Mouse (Mus musculus): Measurements from ENCODE around the gene Leng8.

Leng8 gene

DNA sequence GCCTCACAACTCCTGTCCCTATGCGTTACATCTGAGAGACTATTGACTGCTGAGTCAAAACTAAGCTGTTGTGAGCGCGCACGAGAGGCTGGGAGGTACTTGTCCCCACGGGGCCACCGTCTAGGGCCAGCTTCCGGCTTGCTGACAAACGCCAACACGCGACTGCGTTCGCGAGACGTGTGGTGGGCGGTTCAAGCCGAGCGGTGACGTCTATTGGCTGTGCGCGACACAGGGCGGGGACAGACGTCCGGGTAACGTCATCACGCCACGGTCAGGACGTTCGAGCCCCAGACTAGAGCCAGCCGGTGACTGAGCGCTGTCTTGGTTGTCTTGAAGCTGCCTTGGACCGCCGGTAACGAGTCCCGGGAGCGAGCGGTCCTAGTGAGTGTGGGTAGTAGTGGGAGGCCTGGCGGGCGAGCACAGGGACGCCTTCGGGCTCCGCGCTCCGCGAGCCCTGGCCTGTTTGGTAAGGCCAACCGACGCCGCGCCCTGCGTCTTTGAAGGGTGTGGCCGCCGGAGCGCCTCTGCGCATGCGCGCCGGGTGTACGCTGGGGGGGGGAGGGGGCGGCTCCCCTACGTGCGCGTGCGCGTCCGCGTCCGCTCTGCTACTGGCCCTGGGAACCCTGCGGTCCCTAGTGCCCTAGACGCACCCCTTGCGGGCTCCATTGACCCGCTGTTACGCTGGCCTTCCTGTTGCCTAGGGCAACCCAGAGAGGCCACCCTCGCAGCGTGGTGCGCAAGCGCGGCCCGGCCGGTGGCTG, at the start of gene Leng8:
Gene Leng8 (plus strand): TSS at position 269 of the 761 bp plus-strand sequence.
- DNase-seq (ENCODE audit: low spot score) = peak; percentile 99

DNA sequence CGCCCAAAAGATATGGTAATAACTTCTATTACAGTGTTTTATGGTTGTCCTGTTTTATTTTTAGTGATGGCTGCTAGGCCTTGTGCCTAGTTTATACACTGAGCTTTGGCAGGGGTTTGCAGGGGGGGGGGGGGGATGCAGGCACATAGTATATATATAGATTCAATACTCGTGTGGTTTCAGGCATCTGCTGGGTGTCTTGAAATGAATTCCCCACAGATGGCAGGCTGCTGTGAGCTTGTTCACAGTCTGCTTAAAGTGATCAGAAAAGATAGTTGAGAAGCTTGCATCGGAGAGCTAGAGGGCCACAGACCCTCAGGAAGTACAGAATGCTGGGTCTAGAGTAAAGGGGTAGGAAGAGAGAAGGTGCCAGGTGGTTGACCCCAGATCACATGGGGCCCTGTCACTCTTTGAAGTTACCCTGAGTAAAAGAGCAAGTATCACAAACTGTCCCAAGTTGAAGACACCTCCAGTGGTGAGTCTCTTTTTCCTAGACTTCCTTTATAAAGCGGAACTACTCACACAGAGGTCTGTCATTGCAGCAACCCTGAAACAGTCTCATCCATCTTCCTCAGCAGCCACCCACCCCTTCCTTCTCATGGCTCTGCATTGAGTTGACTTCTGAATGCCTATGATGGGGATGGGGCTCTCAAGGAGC, 49.5 kb upstream of the Leng8 start:
- DNase-seq (ENCODE audit: low spot score) = peak; percentile 8

DNA sequence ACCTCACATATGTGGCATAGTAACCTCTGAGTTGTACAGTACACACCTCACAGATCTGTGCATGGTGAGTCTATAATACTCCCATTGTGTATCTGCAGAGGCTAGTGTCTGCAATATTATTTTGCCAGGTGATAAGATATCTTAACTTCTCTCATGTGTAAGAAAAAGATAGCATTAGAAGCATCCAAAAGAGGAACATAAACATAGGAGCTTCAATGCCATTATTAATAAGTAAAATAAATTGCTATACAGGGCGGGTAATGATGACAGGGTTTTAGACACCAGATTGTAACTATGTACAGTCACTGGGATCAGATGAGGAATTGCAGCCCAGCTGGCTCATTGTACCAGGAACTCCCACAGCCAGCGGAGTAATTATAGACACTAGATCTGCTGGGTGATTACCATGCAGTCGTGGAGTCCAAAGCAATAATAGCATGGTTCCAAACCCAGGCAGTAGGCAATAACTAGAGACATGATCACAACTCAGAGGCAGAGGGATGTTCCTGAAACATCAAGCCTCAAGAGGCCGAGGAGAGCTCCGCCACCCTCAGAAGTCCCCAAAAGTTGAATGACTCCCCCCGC, 48.9 kb upstream of the Leng8 start:
- no peak for DNase-seq (ENCODE audit: low spot score)

DNA sequence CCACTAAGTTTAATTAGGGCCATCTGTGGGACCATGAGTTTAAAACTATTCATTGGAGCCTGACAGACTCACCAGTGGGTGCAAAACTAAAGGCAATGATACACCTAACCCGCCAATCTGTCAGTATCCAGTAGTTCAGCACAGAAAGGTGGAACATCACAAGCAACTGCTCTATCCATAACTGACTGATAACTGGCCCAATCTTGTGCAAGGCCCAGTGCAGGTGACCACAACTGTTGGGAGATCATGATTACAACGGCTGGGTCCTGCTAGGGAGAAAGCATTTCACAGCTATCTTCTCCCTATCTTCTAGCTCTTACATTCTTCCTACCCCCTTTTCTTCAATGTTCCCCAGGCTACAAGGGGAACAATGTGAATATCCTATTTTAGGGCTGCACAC, 48.2 kb upstream of the Leng8 start:
- no peak for DNase-seq (ENCODE audit: low spot score)

DNA sequence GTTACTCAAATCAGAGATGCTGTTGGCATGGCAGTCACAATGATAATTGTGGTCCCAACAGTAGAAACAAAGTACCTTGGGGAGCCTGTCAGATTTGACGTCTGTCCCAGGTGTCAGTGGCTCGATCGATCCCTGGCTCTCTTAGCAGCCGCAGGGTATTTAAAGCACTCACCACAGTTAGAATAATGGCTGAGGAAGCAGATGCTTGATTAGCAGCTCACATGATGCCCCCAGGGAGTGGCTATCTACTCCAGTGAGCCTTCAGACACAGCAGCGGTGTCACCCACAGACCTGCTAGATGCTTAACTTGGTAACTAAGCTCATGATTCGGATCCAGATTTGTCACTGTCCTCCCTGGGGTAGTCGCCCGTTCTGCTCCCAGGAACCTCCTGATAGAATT, 45.7 kb upstream of the Leng8 start:
- peak; percentile 6 for DNase-seq (ENCODE audit: low spot score)

DNA sequence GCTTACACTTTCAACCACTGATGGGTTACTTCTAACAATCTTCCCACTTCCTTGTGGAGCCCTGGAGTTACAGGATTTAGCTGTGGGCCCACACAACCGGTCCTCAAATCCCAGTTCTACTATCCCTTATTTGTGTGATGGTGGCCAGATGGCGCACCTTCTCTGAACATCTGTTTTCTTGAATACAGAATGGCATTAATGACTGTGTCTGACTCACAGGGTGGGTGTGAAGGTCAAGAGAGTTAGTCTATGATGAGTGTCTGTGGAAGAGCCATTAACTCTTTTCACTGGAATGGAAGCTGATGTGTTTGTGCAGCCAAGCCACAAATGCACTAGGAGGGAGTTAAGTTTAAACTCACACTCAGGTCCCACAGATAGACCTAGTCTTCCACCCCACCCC, 38.5 kb upstream of the Leng8 start:
- DNase-seq (ENCODE audit: low spot score) = no peak

DNA sequence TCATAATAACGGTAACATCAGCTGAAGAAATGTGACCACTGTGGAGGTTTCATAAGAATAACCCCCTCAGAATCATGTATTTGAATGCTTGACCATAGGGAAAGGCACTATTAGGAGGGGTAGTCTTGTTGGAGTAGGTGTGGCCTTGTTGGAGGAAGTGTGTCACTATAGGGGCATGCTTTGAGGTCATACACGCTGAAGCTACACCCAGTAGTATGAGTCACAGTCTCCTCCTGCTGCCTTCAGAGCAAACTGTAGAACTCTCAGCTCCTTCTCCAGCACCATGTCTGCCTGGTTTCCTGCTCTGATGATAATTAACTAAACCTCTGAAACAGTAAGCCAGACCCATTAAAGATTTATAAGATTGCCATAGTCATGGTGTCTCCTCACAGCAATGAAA, 38.0 kb upstream of the Leng8 start:
- DNase-seq (ENCODE audit: low spot score) = no peak

DNA sequence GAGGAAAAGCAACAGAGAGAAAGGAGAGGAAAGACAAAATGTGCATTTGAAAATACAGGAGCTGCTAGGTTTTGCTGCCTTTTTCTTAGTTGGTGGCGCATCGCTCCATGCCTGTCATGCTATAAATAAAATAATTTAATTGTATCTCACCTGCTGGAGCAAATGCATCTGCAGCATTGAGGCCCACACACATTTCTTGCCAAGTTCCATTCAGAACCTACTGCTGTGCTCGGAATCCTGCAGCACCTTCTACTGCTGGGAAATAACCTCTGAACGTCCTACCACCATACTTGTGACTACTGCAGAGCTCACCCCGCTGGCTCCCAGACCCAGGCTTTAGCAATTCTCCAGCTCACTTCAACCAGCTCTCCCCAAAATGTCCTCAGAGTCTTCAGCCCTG, 35.7 kb upstream of the Leng8 start:
- DNase-seq (ENCODE audit: low spot score) = no peak

DNA sequence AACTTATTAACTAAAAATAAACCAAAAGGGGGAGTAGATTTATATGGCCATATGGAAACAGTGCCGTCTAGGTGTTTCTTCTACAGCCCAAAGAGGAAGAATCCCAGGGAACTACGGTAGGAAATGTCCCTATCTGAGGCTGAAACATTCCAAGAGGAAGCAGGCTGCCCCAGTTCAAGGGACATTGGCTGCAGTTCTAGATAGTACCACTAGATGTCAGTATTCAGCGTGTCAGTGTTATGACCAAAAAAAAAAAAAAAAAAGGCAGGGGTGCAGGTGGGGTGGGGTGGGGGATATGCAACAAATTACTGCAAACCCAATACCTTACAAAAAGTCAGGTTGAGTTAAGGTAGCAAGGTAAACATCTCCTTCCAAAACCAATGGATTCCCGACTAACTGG, 33.4 kb upstream of the Leng8 start:
- peak; percentile 7 for DNase-seq (ENCODE audit: low spot score)

DNA sequence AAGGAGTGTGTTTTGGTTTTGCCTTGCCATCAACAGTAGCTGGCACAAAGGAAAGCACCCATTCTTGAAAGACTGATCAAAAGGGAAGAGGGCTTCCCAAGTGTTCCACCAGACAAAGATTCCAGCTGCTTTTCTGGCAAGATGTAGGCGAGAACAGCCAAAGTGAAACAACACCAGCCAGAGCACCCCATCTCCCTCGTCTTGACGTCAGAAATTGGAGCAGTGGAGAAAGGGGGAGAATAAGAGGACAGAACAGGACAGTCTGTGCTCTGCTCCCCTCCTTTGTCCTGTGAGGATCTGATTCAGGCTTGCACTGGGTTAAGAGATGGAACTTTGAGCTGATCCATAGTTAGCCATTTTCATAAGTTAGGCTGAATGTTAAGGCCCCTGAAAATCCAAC, 25.1 kb upstream of the Leng8 start:
- DNase-seq (ENCODE audit: low spot score) = no peak

DNA sequence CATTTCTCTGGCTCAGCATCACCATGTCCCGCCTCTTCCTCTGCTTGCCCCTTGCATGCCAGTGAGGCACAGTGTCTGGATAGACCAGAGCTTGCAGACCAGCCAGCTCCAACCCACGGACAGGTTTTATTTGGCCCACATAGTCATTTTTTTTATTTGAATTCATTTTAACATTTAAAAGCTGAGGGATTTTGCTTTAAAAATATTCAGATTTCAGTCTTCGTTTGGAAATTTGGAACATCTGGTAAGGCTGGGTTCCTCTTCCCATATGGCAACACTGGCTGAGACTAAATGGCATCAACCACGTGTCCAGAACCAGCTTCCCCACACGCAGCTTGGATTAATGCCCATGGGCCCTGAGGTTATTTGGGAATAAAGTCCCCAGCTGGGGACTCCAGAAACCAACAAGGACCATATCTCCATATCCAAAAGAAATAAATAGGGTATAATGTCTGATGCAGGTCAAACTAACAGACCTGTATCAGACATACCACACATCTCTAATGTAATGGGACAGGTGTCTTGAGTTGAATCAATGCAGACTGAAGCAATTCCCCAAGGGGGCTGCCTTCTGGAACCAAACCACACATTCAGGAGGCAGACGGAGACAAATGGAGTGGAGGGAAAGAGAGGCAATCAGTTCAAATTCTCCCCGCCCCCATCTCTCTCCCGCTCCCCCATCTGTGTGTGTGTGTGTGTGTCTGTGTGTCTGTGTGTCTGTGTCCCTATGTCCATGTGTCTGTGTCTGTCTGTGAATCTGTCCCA, 19.6 kb upstream of the Leng8 start:
- DNase-seq (ENCODE audit: low spot score) = no peak

DNA sequence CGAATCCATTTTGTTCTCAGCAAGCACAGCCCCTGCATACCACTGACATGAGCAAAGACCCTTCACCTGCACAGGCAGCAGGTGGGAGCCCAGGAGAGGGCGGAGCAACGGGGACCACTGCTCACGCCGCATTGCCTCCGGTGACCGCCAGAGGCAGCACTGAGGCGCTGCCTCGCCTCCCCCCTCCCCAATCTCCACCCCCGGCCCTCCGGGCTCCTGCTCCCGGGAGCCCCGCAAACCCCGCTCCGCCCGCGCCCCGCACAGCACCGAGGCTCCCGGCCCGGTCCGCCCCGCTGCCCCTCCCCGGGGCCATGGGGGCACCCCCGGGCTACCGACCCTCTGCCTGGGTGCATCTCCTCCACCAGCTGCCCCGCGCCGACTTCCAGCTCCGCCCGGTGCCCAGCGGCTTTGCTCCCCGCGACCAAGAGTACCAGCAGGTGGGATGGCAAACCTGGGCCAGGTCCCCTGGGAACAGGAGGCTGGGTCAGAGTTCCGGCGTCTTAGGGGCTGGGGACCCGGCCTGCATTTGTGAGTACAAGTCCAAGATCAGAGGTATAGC, 17.4 kb upstream of the Leng8 start, which contains the start of gene Ttyh1:
Gene Ttyh1 (plus strand): TSS at position 65 of the 559 bp plus-strand sequence.
- DNase-seq (ENCODE audit: low spot score) = no peak

DNA sequence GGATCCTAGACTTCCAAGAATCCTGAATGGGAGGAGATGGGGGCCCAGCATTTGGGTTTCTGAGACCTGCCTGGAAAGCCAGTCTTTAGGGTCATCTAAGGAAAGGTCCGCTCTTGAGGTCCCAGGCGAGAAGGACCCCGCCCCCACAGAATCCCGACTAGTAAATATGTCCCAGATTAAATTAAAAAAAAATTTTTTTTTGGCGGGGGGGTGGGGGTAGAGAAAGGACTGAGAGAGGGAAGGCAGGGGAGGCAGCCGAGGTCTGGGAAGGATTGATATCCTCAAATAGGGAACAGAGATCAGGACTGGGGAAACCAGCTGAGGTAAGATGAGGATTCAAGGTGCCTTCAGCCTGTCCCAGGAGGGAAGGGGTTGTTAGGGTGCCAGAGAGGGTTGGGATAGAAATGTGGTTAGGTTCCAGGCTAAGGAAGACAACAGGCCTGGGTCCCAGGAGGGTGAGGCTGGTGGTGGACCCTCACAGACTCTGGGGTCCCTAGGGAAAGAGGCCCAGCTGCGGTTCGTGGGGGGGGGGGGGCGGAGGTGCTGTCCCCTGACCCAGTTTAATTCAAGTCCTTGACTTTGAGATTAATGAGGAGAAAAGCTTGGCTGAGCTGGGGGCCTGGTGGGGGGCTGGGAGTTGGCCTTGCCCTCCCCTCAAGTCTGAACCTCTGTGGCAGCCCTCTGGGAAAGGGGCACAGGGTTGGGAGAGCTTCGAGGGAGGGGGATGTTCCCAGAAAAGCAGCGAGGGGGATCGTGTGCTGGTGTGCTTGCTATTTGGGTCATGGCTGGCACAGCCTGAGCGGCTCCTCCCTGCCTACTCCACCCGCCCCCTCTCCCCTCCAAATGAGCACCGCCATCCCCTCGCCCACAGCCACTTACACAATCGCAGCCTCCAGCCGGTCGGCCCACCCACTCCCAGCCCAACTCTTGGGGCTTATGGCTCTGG, 16.6 kb upstream of the Leng8 start:
- no peak for DNase-seq (ENCODE audit: low spot score)

DNA sequence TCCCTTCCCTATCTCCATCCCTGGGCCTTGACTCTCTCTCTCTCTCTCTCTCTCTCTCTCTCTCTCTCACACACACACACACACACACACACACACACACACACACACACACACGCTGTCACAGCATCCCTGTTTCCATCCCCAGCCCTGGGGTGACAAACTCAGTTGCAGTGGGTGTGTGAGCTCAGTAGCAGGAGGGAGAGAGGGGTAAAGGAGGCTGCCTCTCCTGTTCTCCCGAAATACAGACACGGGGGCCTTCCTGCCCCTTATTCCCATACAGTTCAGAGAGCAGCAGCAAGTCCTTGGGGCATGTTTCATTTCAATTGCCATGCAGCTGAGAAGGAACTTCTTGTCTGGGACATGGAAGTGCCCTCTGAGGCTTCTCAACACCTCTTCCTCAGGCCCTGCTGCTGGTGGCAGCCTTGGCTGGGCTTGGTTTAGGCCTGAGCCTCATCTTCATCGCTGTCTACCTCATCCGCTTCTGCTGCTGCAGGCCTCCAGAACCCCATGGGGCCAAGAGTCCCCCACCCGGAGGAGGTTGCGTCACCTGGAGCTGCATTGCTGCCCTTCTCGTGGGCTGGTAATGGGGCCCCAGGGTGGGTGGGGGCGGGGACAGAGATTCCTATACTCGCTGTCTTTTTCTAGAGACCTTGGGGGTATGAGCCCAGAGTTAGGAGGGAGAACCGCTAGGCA, 14.6 kb upstream of the Leng8 start:
- DNase-seq (ENCODE audit: low spot score) = no peak

DNA sequence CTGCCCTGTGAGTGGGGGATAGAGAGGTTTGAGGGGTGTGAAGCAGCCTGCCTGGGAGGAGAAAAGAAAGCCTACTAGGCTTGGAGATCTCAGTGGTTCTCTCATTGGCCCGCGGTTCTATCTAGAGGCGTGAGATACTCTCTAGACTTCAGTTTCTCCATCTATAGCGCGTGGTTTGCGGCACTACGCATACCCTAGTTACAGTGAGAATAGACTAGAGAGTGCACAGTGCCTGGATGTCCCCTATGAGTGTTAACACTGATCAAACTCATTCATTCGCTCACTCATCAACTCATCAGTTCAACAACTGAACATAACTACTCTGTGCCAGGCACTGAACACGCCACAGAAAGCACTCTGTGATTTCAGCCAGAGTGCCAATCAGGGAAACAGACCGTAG, 14.1 kb upstream of the Leng8 start:
- DNase-seq (ENCODE audit: low spot score) = no peak

DNA sequence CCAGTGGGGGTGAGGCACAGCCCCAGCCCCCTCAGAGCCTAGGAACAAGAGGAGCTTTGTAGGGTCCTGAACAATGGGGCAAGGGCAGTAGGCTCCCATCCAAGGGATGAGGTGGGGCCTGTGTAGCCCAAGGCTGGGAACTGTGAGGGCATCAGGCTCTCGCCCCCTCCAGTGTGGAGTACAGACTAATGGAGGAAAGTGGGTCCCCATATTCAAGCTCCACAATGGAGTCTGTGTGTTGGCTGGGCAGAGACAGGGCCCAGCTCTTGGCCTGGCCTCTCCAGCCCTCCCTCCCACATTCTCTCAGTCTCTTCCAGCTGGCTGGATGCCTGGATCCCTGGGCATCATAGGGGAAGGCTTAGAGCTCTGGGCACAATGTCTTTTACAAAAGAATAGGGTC, 13.1 kb upstream of the Leng8 start:
- no peak for DNase-seq (ENCODE audit: low spot score)

DNA sequence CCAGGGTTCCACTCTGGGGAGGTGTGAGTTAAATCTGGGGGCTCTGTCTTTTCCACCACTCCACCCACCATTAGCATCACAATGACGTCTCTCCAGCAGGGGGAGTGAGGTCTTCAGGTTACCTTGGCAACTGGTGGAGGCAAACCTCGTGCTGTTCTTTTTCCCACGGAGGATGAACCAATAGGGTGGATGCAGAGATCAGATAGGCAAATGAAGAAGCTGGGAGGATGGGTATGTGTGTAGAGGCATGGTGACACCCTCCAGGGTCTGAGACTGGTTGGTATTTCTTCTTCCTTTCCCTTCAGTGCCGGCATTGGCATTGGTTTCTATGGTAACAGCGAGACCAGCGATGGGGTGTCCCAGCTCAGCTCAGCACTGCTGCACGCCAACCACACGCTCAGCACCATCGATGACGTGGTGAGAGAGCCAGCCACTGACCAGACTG, 12.5 kb upstream of the Leng8 start:
- DNase-seq (ENCODE audit: low spot score) = peak; percentile 73

DNA sequence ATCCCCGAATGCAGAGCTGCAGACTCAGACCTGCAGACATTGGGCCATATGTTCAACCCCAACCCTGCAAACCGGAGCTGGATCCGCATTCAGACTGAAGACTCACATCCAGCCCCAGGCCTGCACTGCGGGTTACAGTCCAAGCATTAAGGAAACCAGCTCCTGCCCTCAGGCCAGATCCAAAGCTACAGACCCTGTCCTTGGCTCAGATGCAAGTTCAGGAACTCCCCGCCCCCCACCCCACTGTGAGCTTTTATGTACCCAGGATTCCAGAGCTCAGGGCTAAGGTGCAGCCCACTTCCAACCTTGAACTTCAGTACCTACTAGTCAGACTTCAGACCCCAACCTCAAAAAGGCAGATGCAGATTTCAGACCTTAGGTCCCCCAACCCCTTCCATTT, 12.0 kb upstream of the Leng8 start:
- DNase-seq (ENCODE audit: low spot score) = no peak

DNA sequence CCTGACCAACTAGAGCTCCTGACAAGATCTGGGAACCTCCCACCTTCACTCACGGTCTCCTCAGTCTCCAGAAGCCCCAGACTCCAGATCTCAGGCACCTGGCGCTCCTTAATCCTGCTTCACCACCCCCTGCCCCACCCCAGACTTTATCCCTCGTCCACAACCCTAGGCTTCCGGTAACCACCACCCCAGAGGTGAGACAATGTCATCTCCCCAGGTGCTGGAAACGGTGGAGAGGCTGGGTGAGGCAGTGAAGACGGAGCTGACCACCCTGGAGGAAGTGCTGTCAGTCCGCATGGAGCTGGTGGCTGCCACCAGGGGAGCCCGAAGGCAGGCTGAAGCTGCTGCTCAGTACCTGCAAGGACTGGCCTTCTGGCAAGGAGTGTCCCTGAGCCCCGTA, 11.5 kb upstream of the Leng8 start:
- DNase-seq (ENCODE audit: low spot score) = no peak

DNA sequence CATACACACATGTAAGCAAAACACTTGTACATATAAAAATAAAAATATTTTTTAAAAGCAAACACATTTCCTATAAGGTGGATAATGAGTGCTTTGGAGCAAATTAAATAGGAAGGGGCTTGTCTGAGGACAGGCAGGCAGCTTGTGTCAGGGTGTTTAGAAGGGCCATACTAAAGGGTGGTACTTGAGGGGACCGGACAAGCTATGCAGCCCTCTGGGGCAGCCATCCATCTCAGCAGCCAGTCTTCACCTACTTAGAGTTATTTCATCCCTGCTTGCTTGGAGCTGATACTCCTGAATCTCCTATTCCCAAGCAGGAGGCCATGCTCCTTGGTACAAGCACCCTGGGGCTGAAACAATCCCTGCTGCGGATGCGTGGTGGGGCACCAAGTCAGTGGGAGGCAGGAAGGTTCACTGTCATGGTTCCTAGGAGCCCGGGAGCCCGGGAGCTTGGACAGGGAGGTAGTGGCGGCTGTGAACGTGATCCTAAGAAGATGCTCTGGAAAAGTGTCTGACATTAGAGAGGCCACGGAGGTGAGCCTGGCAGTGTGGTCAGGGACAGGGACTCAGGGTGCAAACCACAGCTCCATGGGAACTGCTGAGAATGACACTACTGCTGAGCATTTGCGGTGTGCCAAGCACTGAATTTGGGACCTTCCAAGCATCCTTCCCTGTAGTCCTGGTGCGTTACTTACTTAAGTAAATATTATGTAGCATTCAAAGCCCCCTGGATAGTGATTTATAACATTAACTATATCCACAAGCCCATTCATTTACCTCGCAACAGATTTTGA, 9.7 kb upstream of the Leng8 start:
- DNase-seq (ENCODE audit: low spot score) = no peak
